Mouse (Mus musculus) spleen, adult 2 months (tissue): ENCODE results near the gene Acsm2.

Experiments
- CTCF ChIP-seq: fragments of 200-500 bp; IDR thresholded peaks from 2 replicates; pipeline ENCODE4 v1.5.1; 2011; ENCODE audit warnings: mild to moderate bottlenecking, inconsistent platforms; ENCODE audit not compliant: insufficient read depth, insufficient read length, insufficient replicate concordance; ENCODE audit errors: extremely low read depth
- POLR2A ChIP-seq: fragments of 200-500 bp; IDR thresholded peaks from 2 replicates; pipeline ENCODE4 v1.6.1; 2011; ENCODE audit warnings: low read depth, low read length, inconsistent platforms

DNA sequence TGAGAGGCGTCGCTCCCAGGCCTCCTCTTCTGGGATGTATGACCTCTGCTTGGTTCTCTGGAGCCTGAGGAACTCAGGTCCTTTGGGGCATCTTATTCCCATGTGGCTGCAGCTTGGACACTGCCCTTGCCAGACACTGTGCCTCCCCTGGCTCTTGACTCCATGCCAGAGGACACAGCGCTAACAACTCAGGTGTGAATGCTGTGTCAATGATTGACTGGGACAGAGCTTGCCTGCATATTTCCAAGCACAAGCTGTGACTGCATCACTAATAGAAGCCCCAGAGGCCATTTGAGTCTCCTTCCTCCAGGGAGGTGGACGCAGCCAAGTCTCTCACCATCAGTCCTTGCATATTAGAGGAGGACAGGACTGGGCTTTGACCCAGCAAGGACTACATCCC is 43.0 kb upstream of the Acsm2 start:
- no peak for TF ChIP-seq CTCF
- TF ChIP-seq POLR2A: no peak
